In the genomic region with DNA sequence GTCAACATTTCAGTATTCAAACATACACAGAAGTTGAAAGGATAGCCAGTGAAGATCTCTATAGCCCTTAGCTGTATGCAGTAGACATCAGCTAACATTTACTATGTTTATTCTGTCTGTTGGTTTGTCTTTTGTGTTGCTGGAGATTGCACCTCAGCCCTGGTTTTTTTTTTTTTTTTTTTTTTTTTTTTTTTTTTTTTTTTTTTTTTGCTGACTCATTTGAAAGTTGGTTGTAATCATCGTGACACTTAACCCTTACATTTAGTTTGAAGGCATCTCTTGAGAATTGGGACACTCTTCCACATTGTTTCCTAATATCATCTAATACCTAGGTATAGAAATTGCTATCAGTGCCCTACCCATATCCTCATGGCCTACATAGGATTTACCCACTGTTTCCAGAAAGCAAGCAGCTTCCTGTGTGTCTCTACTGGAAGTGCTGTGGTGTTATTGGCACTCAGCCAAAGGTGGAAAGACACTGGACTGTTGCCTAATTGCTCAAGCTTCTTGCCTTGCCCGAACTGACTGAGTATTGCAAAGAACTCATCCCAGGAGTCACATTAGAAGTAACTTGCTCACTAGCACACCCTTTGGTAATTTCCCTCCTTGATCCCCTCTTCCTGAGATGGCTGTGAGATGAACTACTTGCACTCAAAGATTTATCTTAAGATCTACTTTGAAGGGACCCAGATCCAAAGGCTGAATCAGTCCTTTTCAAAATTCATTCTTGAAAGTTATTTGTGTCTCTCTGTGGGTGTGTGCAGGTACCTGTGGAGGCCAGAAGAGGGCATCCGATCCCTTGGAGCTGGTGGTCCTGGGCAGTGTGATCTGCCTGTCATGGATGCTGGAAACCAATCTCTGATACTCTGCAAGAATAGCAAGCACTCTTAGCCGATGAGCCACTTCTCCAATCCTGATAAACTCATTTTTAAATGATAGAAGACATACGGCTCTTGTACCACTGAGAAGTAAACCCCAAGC, we compare ENCODE assay signal across 12 mouse cellular contexts. TPM values are rescaled to one million over a fixed set of nuclear protein-coding genes. Genes with fewer than 3 reads are reported as not detected.
DNase-seq lines count a peak whose midpoint lies in the region; ATAC-seq and TF ChIP-seq lines count a peak whose summit lies in the region.
"Had no signal": no experiment of that assay in that cellular context is flagged by ENCODE, and none has a peak within 500 bp of the region (broad histone marks: within the 10 kb centered on the region; RNA-seq: fewer than 3 reads in every experiment).

No protein-coding gene starts in this region.

- no peaks in the 10 kb centered on the region for H3K27me3 ChIP-seq in forebrain, postnatal 0 days (ENCODE audit: insufficient read depth, low read length)
- H3K27me3 ChIP-seq in forebrain, embryonic 16.5 days (replicated peaks; ENCODE audit: control insufficient read depth, insufficient read depth, low read length), result no peaks in the 10 kb centered on the region
- H3K27me3 ChIP-seq in forebrain, embryonic 14.5 days (replicated peaks; ENCODE audit: control insufficient read depth, insufficient read depth, low read length), result no peaks in the 10 kb centered on the region
- H3K27me3 ChIP-seq: embryonic facial prominence, embryonic 15.5 days; neural tube, embryonic 13.5 days had no signal

- H3K4me1 ChIP-seq in forebrain, postnatal 0 days (ENCODE audit: insufficient read depth), result no peaks in the 10 kb centered on the region
- H3K4me1 ChIP-seq in forebrain, embryonic 16.5 days (replicated peaks; ENCODE audit: control insufficient read depth, insufficient read depth, low read length), result no peaks in the 10 kb centered on the region
- no peaks in the 10 kb centered on the region for H3K4me1 ChIP-seq in forebrain, embryonic 14.5 days (ENCODE audit: control insufficient read depth, insufficient read depth, low read length)
- H3K4me1 ChIP-seq: embryonic facial prominence, embryonic 15.5 days; neural tube, embryonic 13.5 days had no signal

- H3K4me2 ChIP-seq in forebrain, postnatal 0 days (ENCODE audit: low read depth), result no peak overlapping the region
- H3K4me2 ChIP-seq in forebrain, embryonic 16.5 days (ENCODE audit: low read length), result no peak overlapping the region
- no peak overlapping the region for H3K4me2 ChIP-seq in forebrain, embryonic 14.5 days (ENCODE audit: low read length)
- H3K4me2 ChIP-seq: embryonic facial prominence, embryonic 15.5 days; neural tube, embryonic 13.5 days had no signal

- no peak overlapping the region for H3K4me3 ChIP-seq in forebrain, postnatal 0 days (ENCODE audit: low read depth, low read length)
- H3K4me3 ChIP-seq in forebrain, embryonic 16.5 days (replicated peaks; ENCODE audit: low read length), result no peak overlapping the region
- no peak overlapping the region for H3K4me3 ChIP-seq in forebrain, embryonic 14.5 days (ENCODE audit: low read depth, low read length)
- H3K4me3 ChIP-seq: embryonic facial prominence, embryonic 15.5 days; neural tube, embryonic 13.5 days had no signal

- H3K9me3 ChIP-seq in forebrain, postnatal 0 days (ENCODE audit: low read length), result no peaks in the 10 kb centered on the region
- H3K9me3 ChIP-seq in forebrain, embryonic 16.5 days (ENCODE audit: control insufficient read depth, low read length), result no peaks in the 10 kb centered on the region
- H3K9me3 ChIP-seq in forebrain, embryonic 14.5 days (replicated peaks; ENCODE audit: control insufficient read depth, low read length), result no peaks in the 10 kb centered on the region
- H3K9me3 ChIP-seq: embryonic facial prominence, embryonic 15.5 days; G1E; neural tube, embryonic 13.5 days had no signal

- WGBS in forebrain, postnatal 0 days, result 62% methylated on average over 5 of the region's 5 CpGs
- WGBS in forebrain, embryonic 16.5 days, result 63% methylated on average over 5 of the region's 5 CpGs
- WGBS in forebrain, embryonic 14.5 days, result 69% methylated on average over 5 of the region's 5 CpGs

- TF ChIP-seq CTCF in forebrain, postnatal 0 days (IDR thresholded peaks at IDR 0.05; ENCODE audit: low read depth), result peak; percentile 38; the same call in 1 of the 2 replicates

- no peak overlapping the region for H3K9ac ChIP-seq in forebrain, postnatal 0 days
- no peak overlapping the region for H3K9ac ChIP-seq in forebrain, embryonic 16.5 days (replicated peaks; ENCODE audit: low read depth, low read length)
- H3K9ac ChIP-seq in forebrain, embryonic 14.5 days (ENCODE audit: low read length), result no peak overlapping the region
- H3K9ac ChIP-seq: embryonic facial prominence, embryonic 15.5 days; neural tube, embryonic 13.5 days had no signal

- ATAC-seq in forebrain, postnatal 0 days, result no peak
- ATAC-seq in forebrain, embryonic 16.5 days, result no peak
- no peak for ATAC-seq in forebrain, embryonic 14.5 days

- no peak overlapping the region for H3K27ac ChIP-seq in forebrain, postnatal 0 days (ENCODE audit: low read depth, low read length)
- H3K27ac ChIP-seq in forebrain, embryonic 16.5 days (ENCODE audit: low read length), result no peak overlapping the region
- no peak overlapping the region for H3K27ac ChIP-seq in forebrain, embryonic 14.5 days (ENCODE audit: low read depth, low read length)
- H3K27ac ChIP-seq: embryonic facial prominence, embryonic 15.5 days; neural tube, embryonic 13.5 days had no signal

- no peaks in the 10 kb centered on the region for H3K36me3 ChIP-seq in forebrain, postnatal 0 days (ENCODE audit: insufficient read depth)
- no peaks in the 10 kb centered on the region for H3K36me3 ChIP-seq in forebrain, embryonic 16.5 days (ENCODE audit: control insufficient read depth, insufficient read depth)
- no peaks in the 10 kb centered on the region for H3K36me3 ChIP-seq in forebrain, embryonic 14.5 days (ENCODE audit: control insufficient read depth, insufficient read depth, low read length)
- H3K36me3 ChIP-seq: embryonic facial prominence, embryonic 15.5 days; G1E; neural tube, embryonic 13.5 days had no signal

- no peak for DNase-seq in forebrain, postnatal 0 days
- DNase-seq in 416B (ENCODE audit: low read depth), result peak; percentile 94
- peak; percentile 19 for DNase-seq in adrenal gland, postnatal 25 days
- DNase-seq in lung, adult 18-20 months, result peak; percentile 55 to 66
- no peak for DNase-seq in frontal cortex, adult 2 months (ENCODE audit: extremely low spot score in 1 of 2, low spot score in 1 of 2)
- DNase-seq in forebrain, embryonic 14.5 days (ENCODE audit: low spot score), result no peak
- DNase-seq in ovary, postnatal 36 days (ENCODE audit: low spot score), result no peak

RNA-seq across cellular contexts. Expression of gene Tmigd1, which starts 1.9 kb away (rescaled TPM):
- not detected in 2 replicates for total RNA-seq in forebrain, postnatal 0 days (2014; rRNA removed)
- 0.13 TPM in 1 of 2 replicates, not detected in the other for polyA plus RNA-seq in forebrain, postnatal 0 days (2015; fragmentation: Nextera tagmentation; extraction: Ambion mirVana)
- polyA plus RNA-seq in forebrain, embryonic 16.5 days (2015; fragmentation: Nextera tagmentation; extraction: Ambion mirVana), result not detected in 2 replicates
- 1.1 TPM in 1 of 2 replicates, not detected in the other for total RNA-seq in adrenal gland, postnatal 25 days (2021)
- 0.11 TPM in 1 of 2 replicates, not detected in the other for polyA plus RNA-seq in frontal cortex, adult 2 months (2012; rRNA removed)
- polyA plus RNA-seq in forebrain, embryonic 14.5 days (2014; fragmentation: Nextera tagmentation; extraction: Ambion mirVana), result not detected in 2 replicates
- total RNA-seq: left cerebral cortex, postnatal 10 days had no signal
- polyA plus RNA-seq: G1E had no signal

RNA-seq across cellular contexts. Expression of gene Blmh, which starts 24.6 kb away (rescaled TPM):
- total RNA-seq in forebrain, postnatal 0 days (2014; rRNA removed), result 98.1 and 106 TPM in 2 replicates
- polyA plus RNA-seq in forebrain, postnatal 0 days (2015; fragmentation: Nextera tagmentation; extraction: Ambion mirVana), result 91.1 and 111 TPM in 2 replicates
- polyA plus RNA-seq in forebrain, embryonic 16.5 days (2015; fragmentation: Nextera tagmentation; extraction: Ambion mirVana), result 128 and 136 TPM in 2 replicates
- 46.5 and 59.5 TPM in 2 replicates for total RNA-seq in adrenal gland, postnatal 25 days (2021)
- 39.8 and 41.7 TPM in 2 replicates for polyA plus RNA-seq in frontal cortex, adult 2 months (2012; rRNA removed)
- polyA plus RNA-seq in forebrain, embryonic 14.5 days (2014; fragmentation: Nextera tagmentation; extraction: Ambion mirVana), result 110 and 119 TPM in 2 replicates

RNA-seq across cellular contexts. Expression of gene Cpd, which starts 53.2 kb away (rescaled TPM):
- 35.5 and 44.0 TPM in 2 replicates for total RNA-seq in forebrain, postnatal 0 days (2014; rRNA removed)
- 3.9 and 5.6 TPM in 2 replicates for polyA plus RNA-seq in forebrain, postnatal 0 days (2015; fragmentation: Nextera tagmentation; extraction: Ambion mirVana)
- polyA plus RNA-seq in forebrain, embryonic 16.5 days (2015; fragmentation: Nextera tagmentation; extraction: Ambion mirVana), result 7.0 and 7.4 TPM in 2 replicates
- total RNA-seq in adrenal gland, postnatal 25 days (2021), result 39.7 and 45.4 TPM in 2 replicates
- 30.1 and 32.8 TPM in 2 replicates for polyA plus RNA-seq in frontal cortex, adult 2 months (2012; rRNA removed)
- polyA plus RNA-seq in forebrain, embryonic 14.5 days (2014; fragmentation: Nextera tagmentation; extraction: Ambion mirVana), result 8.0 and 9.8 TPM in 2 replicates

Comparison
In these comparisons a context has a peak if more than half of its experiments do, and no peak if none do; other contexts are left out.
1. DNase-seq: peak in 416B (single experiment), adrenal gland, postnatal 25 days (single experiment) and lung, adult 18-20 months (2 of 2); none in forebrain, postnatal 0 days (single experiment), frontal cortex, adult 2 months (0 of 2), forebrain, embryonic 14.5 days (single experiment) and ovary, postnatal 36 days (single experiment).